Mouse (Mus musculus) intestine, embryonic 14.5 days (tissue): ENCODE results near the gene Rab40b. TPM values are rescaled to one million over a fixed set of nuclear protein-coding genes. Genes with fewer than 3 reads are reported as not detected.

Experiments used
- ATAC-seq: fragments of 200-750 bp; cut with Nextera tagmentation; replicated peaks from 2 replicates; pipeline ENCODE4 v1.8.0; 2017; ENCODE audit warnings: low read depth, moderate number of reproducible peaks, moderate TSS enrichment, moderate library complexity; ENCODE audit not compliant: low FRiP score, low TSS enrichment
- DNase-seq: peaks from one replicate; pipeline ENCODE4 v3.0.0-alpha.2; 2018; ENCODE audit warnings: low spot score
- H3K27ac ChIP-seq: fragments of 300-500 bp; sonication (generic); 2 replicates; pipeline ENCODE4 v1.5.1; 2014; ENCODE audit warnings: low read depth, mild to moderate bottlenecking, control low read depth
- H3K27me3 ChIP-seq: fragments of 300-500 bp; sonication (generic); replicated peaks from 2 replicates; pipeline ENCODE4 v1.6.1; 2014; ENCODE audit warnings: low read length, control low read depth; ENCODE audit not compliant: control insufficient read depth, insufficient read depth
- H3K36me3 ChIP-seq: fragments of 300-500 bp; sonication (generic); 2 replicates; pipeline ENCODE4 v1.6.1; 2014; ENCODE audit warnings: low read length, control low read depth; ENCODE audit not compliant: control insufficient read depth, insufficient read depth
- H3K4me1 ChIP-seq: fragments of 300-500 bp; sonication (generic); replicated peaks from 2 replicates; pipeline ENCODE4 v1.6.1; 2014; ENCODE audit warnings: low read length, control low read depth, mixed read lengths; ENCODE audit not compliant: control insufficient read depth, insufficient read depth
- H3K4me2 ChIP-seq: fragments of 300-500 bp; sonication (generic); 2 replicates; pipeline ENCODE4 v1.6.1; 2014; ENCODE audit warnings: low read length
- H3K4me3 ChIP-seq: fragments of 300-500 bp; sonication (generic); 2 replicates; pipeline ENCODE4 v1.5.1; 2014; ENCODE audit warnings: low read depth, low read length, control low read depth, mixed read lengths
- H3K9ac ChIP-seq: fragments of 300-500 bp; sonication (generic); 2 replicates; pipeline ENCODE4 v1.6.1; 2014; ENCODE audit warnings: mild to moderate bottlenecking, low read length
- H3K9me3 ChIP-seq: fragments of 300-500 bp; sonication (generic); 2 replicates; pipeline ENCODE4 v1.6.1; 2016; ENCODE audit warnings: low read length, control low read depth; ENCODE audit not compliant: control insufficient read depth
- WGBS: fragments of 180-500 bp; shearing (Covaris S2); extraction: QIAGEN DNeasy Blood & Tissue Kit; methylation state at CpG from one replicate; pipeline ENCODE4 v1.1.7; 2014; 5-methylcytosine and 5-hydroxymethylcytosine counted together
- polyA plus RNA-seq: library from polyadenylated mRNA; unstranded; fragments of >200 nt; fragmentation: Nextera tagmentation; extraction: Ambion mirVana; gene quantifications from 2 replicates; pipeline ENCODE4 v1.2.1, GENCODE M21; 2014

Gene Rab40b
- polyA plus RNA-seq, 1 experiment from 2014 or later: 5.4 TPM

DNA sequence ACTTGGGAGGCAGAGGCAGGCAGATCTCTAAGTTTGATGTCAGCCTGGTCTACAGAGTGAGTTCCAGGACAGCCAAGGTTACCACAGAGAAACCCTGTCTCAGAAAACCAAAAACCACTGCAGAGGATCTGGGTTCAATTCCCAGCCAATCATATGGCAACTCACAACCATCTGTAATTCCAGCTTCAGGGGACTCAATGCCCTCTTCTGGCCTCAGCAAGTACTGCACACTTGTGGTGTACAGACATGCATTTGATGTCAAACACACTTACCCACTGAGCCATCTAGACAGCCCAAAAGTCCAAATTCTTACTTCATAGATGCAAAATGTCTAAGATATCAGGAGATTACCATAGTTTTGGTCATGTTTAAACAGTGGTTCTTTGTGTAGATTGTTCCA is 9.4 kb downstream of the Rab40b start:
- no peaks in the 10 kb centered on the region; the same call in 1 of the 2 replicates for H3K9me3 ChIP-seq
- no peak overlapping the region for H3K9ac ChIP-seq
- no peaks in the 10 kb centered on the region for H3K27me3 ChIP-seq
- no peak overlapping the region for H3K4me2 ChIP-seq
- no peaks in the 10 kb centered on the region for H3K4me1 ChIP-seq
- no peak overlapping the region for H3K4me3 ChIP-seq
- DNase-seq (no peak), ATAC-seq (no peak)
- H3K27ac ChIP-seq: no peak overlapping the region
- no peaks in the 10 kb centered on the region for H3K36me3 ChIP-seq

GRCm38 (mm10) chr11:121373305-121373704 is 14.7 kb downstream of the Rab40b start:
- H3K36me3 ChIP-seq: no peaks in the 10 kb centered on the region
- no peaks in the 10 kb centered on the region for H3K4me1 ChIP-seq
- no peaks in the 10 kb centered on the region for H3K9me3 ChIP-seq
- WGBS: 63% methylated on average over 6 of the region's 6 CpGs
- H3K4me3 ChIP-seq: no peak overlapping the region
- H3K27ac ChIP-seq: no peak overlapping the region
- ATAC-seq (no peak), DNase-seq (no peak)
- H3K9ac ChIP-seq: no peak overlapping the region
- H3K4me2 ChIP-seq: no peak overlapping the region
- H3K27me3 ChIP-seq: no peaks in the 10 kb centered on the region

DNA sequence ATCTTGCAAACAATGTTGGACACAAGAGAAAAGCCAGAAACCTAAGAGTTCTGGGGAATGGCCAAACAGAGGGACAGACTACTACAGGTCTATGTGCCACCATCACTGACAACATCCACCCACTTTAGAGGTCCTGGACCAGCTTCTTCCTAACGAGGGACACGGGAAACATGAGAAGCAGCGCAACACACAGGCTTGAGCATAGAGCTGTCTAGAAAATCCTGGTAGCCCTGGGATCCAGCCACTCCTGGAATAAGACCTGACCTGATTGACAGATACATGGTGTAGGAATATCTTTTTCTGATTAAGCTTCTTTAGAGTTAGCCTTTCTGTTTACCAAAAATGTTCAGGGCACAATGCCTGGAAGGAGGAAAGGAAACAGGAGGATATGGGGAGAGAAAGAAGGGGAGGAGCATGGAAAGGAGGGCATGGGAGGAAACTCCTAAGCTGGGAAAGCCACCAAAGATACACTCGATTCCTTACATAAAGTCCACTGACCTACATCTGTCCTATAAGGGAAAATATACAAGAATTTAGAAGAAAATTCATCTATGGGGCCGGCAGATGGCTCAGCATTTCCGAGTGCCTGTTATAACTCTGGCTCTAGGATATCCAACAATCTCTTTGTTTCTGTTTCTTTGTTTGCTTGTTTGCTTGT is 17.6 kb downstream of the Rab40b start:
- 79% methylated on average over 6 of the region's 6 CpGs for WGBS
- DNase-seq: no peak
- Histone ChIP-seq H3K27ac (no peak overlapping the region), H3K9ac (no peak overlapping the region), H3K4me3 (no peak overlapping the region), H3K9me3 (no peaks in the 10 kb centered on the region), H3K36me3 (no peaks in the 10 kb centered on the region), H3K27me3 (no peaks in the 10 kb centered on the region), H3K4me1 (no peaks in the 10 kb centered on the region), H3K4me2 (no peak overlapping the region)
- no peak for ATAC-seq

DNA sequence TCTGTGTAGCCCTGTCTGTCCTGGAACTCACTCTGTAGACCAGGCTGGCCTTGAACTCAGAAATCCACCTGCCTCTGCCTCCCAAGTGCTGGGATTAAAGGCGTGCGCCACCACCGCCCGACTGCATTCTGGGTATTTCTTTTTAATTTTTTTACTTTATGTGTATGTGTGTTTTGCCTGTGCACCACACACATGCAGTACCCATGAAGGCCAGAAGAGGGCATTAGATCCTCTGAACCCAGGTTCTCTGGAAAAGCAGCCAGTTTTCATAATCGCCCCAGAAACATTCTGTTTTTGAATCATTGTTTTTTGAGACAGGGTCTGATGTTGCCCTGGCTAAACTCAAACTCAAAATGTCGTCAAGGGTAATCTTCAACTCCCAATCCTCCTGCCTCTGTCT is 18.4 kb downstream of the Rab40b start:
- H3K36me3 ChIP-seq: no peaks in the 10 kb centered on the region
- H3K9ac ChIP-seq: no peak overlapping the region
- H3K4me1 ChIP-seq: no peaks in the 10 kb centered on the region
- no peak overlapping the region for H3K4me3 ChIP-seq
- no peak overlapping the region for H3K4me2 ChIP-seq
- H3K9me3 ChIP-seq: no peaks in the 10 kb centered on the region
- 61% methylated on average over 6 of the region's 6 CpGs for WGBS
- no peak for ATAC-seq
- no peaks in the 10 kb centered on the region for H3K27me3 ChIP-seq
- no peak overlapping the region for H3K27ac ChIP-seq
- peak; percentile 66 for DNase-seq

GRCm38 (mm10) chr11:121368731-121369130 is 19.3 kb downstream of the Rab40b start:
- H3K27me3 ChIP-seq: no peaks in the 10 kb centered on the region
- H3K9me3 ChIP-seq: no peaks in the 10 kb centered on the region
- H3K4me2 ChIP-seq: no peak overlapping the region
- no peak for DNase-seq
- no peaks in the 10 kb centered on the region for H3K36me3 ChIP-seq
- no peak overlapping the region for H3K27ac ChIP-seq
- no peak overlapping the region for H3K9ac ChIP-seq
- no peak for ATAC-seq
- 76% methylated on average over 1 of the region's 1 CpGs for WGBS
- H3K4me1 ChIP-seq: no peaks in the 10 kb centered on the region
- H3K4me3 ChIP-seq: no peak overlapping the region

DNA sequence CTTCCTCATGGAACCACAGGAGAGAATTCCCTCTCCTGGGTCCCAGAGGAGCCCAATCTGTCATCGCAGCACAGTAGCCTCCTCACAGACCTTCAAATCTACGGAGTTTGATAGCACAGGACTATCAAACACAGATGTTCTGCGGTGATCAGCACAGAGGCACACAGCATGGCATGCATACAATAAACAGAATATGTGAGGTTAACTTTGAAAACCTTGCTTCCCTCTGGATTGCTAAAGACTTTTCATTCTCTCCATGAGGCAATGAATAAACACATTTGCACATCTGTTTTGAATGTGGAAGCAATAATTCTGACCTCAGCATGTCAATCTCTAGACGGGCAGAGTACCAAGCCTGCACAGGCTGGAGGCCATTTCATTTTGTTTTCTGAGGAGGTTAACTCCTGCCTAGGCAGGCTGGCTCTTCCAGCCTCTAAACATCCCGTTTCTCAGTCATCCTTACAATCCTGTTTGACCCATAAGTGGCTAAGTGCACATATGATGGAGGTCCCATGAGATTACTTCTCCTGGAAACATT is 20.8 kb downstream of the Rab40b start:
- WGBS: 65% methylated on average over 5 of the region's 5 CpGs
- Histone ChIP-seq H3K9ac (no peak overlapping the region), H3K4me1 (no peaks in the 10 kb centered on the region), H3K4me2 (no peak overlapping the region), H3K36me3 (no peaks in the 10 kb centered on the region), H3K4me3 (no peak overlapping the region), H3K27me3 (no peaks in the 10 kb centered on the region), H3K9me3 (no peaks in the 10 kb centered on the region), H3K27ac (no peak overlapping the region)
- ATAC-seq (no peak), DNase-seq (no peak)

- DNase-seq (no peak), ATAC-seq (no peak)
- H3K9ac ChIP-seq: no peak overlapping the region
- no peaks in the 10 kb centered on the region for H3K36me3 ChIP-seq
- no peak overlapping the region for H3K27ac ChIP-seq
- H3K9me3 ChIP-seq: no peaks in the 10 kb centered on the region
- 33% methylated on average over 5 of the region's 5 CpGs for WGBS
- H3K4me2 ChIP-seq: no peak overlapping the region
- no peaks in the 10 kb centered on the region for H3K27me3 ChIP-seq
- no peaks in the 10 kb centered on the region for H3K4me1 ChIP-seq
- no peak overlapping the region for H3K4me3 ChIP-seq
Observed at GRCm38 (mm10) chr11:121362212-121362611, 25.8 kb downstream of the Rab40b start.

GRCm38 (mm10) chr11:121354091-121354707 is 33.9 kb downstream of the Rab40b start, which contains the start of gene Wdr45b:
TSS of gene Wdr45b (minus strand) at chr11:121354445.
- under 1% methylated on average over 69 of the region's 69 CpGs for WGBS
- peak; percentile 98 for DNase-seq

More at GRCm38 (mm10) chr11:121354091-121354707, 33.9 kb downstream of the Rab40b start, which contains the start of gene Wdr45b:
- H3K36me3 ChIP-seq: no peaks in the 10 kb centered on the region
- peak within 1 kb of the TSS; percentile 95 for H3K4me3 ChIP-seq
- peaks cover 14% of the 10 kb centered on the region for H3K4me1 ChIP-seq
- H3K4me2 ChIP-seq: peak within 1 kb of the TSS; percentile 97
- no peaks in the 10 kb centered on the region for H3K27me3 ChIP-seq
- peak; percentile 97 for ATAC-seq
- peak within 1 kb of the TSS; percentile 83 for H3K27ac ChIP-seq
- peak within 1 kb of the TSS; percentile 95 for H3K9ac ChIP-seq
- H3K9me3 ChIP-seq: no peaks in the 10 kb centered on the region
